Mouse (Mus musculus) liver, postnatal 0 days (tissue): ENCODE results near the gene Flt1.

Experiments used
- CTCF ChIP-seq: sonication (generic); IDR thresholded peaks from 2 replicates; pipeline ENCODE4 v1.5.1; 2016; ENCODE audit warnings: antibody characterized with exemption, low read depth
- EP300 ChIP-seq: IDR thresholded peaks from 2 replicates; pipeline ENCODE4 v1.6.1; 2016; ENCODE audit warnings: antibody characterized with exemption, low read depth, mild to moderate bottlenecking

DNA sequence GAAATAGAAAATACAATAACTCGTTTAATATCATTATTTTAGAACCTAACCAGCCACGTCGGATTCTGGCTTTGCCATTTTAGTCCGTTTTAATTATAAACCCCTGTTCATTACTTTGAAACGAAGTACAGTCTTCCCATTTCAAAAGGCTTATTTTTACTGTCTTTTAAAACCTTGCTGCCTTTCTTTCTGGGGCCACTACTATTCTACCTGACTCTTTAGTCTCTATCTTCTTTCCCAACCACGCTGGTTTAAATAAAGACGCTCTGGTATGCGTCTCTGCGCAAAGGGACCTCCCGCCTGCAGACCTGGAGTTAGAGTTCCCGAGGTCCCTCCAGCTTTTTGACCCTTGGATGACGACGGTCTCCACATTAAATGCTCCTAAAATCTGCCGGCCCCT lies 1.4 kb downstream of the Flt1 start:
- TF ChIP-seq CTCF (no peak), EP300 (no peak)
